Mouse (Mus musculus) limb, embryonic 13.5 days (tissue): Measurements from ENCODE around the gene Vwa7. TPM values are rescaled to one million over a fixed set of nuclear protein-coding genes. Genes with fewer than 3 reads are reported as not detected.
"Not testable (repeated sequence)": the region's sequence is repeated elsewhere in the genome, so short reads cannot be mapped to it uniquely, and the experiment has no call there.

ENCODE experiments used
- ATAC-seq: fragments of 200-750 bp; cut with Nextera tagmentation; 2 replicates; pipeline ENCODE4 v1.8.0; 2017; ENCODE audit warnings: low read depth, moderate number of reproducible peaks, moderate TSS enrichment; ENCODE audit not compliant: low FRiP score
- H3K27ac ChIP-seq: fragments of 300-500 bp; sonication (generic); 2 replicates; pipeline ENCODE4 v1.5.1; 2015; ENCODE audit warnings: inconsistent platforms, mild to moderate bottlenecking, moderate library complexity
- H3K27me3 ChIP-seq: fragments of 300-500 bp; sonication (generic); 2 replicates; pipeline ENCODE4 v1.6.1; 2015; ENCODE audit warnings: mild to moderate bottlenecking, inconsistent platforms
- H3K36me3 ChIP-seq: fragments of 300-500 bp; sonication (generic); 2 replicates; pipeline ENCODE4 v1.6.1; 2015; ENCODE audit warnings: inconsistent platforms, mild to moderate bottlenecking, moderate library complexity
- H3K4me1 ChIP-seq: fragments of 300-500 bp; sonication (generic); 2 replicates; pipeline ENCODE4 v1.6.1; 2015; ENCODE audit warnings: inconsistent platforms
- H3K4me2 ChIP-seq: fragments of 300-500 bp; sonication (generic); replicated peaks from 2 replicates; pipeline ENCODE4 v1.6.1; 2015; ENCODE audit warnings: inconsistent platforms, mild to moderate bottlenecking, moderate library complexity
- H3K4me3 ChIP-seq: fragments of 300-500 bp; sonication (generic); 2 replicates; pipeline ENCODE4 v1.5.1; 2015; ENCODE audit warnings: moderate library complexity, mild to moderate bottlenecking, inconsistent platforms
- H3K9ac ChIP-seq: fragments of 300-500 bp; sonication (generic); 2 replicates; pipeline ENCODE4 v1.6.1; 2015; ENCODE audit warnings: mild to moderate bottlenecking, inconsistent platforms
- H3K9me3 ChIP-seq: fragments of 300-500 bp; sonication (generic); 2 replicates; pipeline ENCODE4 v1.6.1; 2016; ENCODE audit warnings: inconsistent platforms
- WGBS: fragments of 180-500 bp; shearing (Covaris S2); methylation state at CpG from one replicate; pipeline ENCODE4 v1.1.7; 2015; 5-methylcytosine and 5-hydroxymethylcytosine counted together
- polyA plus RNA-seq: library from polyadenylated mRNA; unstranded; fragments of >200 nt; fragmentation: Nextera tagmentation; extraction: Ambion mirVana; gene quantifications from 2 replicates; pipeline ENCODE4 v1.2.1, GENCODE M21; 2015

Gene Vwa7
- polyA plus RNA-seq, 1 experiment from 2014 or later, result 0.17 TPM

DNA sequence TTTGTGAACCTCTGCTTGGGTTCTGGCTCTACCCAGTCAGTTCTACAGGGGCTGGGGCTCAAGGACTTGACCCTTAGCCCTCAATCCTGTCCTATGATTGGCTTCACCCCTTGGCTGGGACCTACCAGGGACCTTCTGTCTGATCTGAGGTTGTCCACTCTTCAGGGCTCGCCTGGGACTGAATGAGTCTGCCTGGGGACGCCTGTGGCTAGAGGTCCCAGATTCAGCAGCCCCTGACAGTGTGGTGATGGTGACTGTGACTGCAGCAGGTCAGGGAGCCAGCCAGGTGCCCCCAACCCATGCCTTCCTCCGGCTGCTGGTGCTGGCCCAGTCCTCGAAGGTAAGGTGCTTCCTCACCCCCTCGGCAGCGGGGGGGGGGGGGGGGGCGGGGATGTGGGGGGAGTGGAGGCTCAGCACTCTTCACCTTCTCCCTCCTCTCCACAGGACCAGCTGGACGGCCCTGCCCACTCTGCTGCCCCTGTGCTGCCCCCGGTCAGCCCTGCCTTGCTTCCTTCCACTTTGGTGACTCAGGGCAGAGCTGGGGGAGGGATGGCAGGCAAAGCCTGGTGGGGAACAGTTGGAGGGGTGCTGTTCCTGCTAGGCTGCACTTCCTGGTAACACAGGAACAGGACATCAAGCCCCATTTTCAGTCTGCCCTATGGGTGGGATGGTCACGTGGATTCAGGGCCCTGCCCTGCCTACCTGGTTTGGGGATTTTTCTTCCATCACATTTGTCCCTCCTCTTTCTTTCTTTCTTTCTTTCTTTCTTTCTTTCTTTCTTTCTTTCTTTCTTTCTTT, 8.5 kb downstream of the Vwa7 start:
- Histone ChIP-seq H3K27me3 (no peaks in the 10 kb centered on the region), H3K9ac (peak overlapping the region; percentile 31; the same call in 1 of the 2 replicates), H3K4me1 (peaks cover 36% of the 10 kb centered on the region), H3K36me3 (no peaks in the 10 kb centered on the region), H3K9me3 (no peaks in the 10 kb centered on the region), H3K27ac (no peak overlapping the region), H3K4me3 (no peak overlapping the region), H3K4me2 (no peak overlapping the region)
- 60% methylated on average over 7 of the region's 10 CpGs for WGBS
- ATAC-seq, result no peak

DNA sequence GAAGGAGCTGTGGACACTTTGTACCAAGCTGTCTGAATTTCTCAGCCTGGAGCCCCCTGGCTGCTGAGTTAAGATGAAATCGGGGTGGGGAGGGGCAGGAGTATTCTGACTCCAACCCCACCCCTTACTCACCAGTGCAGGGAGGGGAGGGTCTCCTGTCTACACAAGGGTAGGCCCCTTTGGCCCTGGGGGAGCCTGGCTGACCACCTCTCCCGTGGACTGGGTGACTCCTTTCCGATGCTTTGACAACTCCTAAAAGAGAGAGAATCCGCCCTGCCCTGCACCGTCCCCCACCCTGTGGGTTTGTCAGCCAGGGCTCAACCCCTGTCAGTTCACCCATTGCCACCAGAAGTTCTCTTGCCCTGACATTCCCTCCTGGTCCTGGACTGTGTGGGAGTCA, 9.8 kb downstream of the Vwa7 start:
- Histone ChIP-seq H3K9ac (peak overlapping the region; percentile 35; the same call in 1 of the 2 replicates), H3K4me2 (peak overlapping the region; percentile 23), H3K4me1 (peaks cover 33% of the 10 kb centered on the region), H3K27me3 (no peaks in the 10 kb centered on the region), H3K4me3 (no peak overlapping the region), H3K27ac (peak overlapping the region; percentile 16; the same call in 1 of the 2 replicates), H3K9me3 (no peaks in the 10 kb centered on the region), H3K36me3 (no peaks in the 10 kb centered on the region)
- 85% methylated on average over 5 of the region's 5 CpGs for WGBS
- ATAC-seq, result no peak

DNA sequence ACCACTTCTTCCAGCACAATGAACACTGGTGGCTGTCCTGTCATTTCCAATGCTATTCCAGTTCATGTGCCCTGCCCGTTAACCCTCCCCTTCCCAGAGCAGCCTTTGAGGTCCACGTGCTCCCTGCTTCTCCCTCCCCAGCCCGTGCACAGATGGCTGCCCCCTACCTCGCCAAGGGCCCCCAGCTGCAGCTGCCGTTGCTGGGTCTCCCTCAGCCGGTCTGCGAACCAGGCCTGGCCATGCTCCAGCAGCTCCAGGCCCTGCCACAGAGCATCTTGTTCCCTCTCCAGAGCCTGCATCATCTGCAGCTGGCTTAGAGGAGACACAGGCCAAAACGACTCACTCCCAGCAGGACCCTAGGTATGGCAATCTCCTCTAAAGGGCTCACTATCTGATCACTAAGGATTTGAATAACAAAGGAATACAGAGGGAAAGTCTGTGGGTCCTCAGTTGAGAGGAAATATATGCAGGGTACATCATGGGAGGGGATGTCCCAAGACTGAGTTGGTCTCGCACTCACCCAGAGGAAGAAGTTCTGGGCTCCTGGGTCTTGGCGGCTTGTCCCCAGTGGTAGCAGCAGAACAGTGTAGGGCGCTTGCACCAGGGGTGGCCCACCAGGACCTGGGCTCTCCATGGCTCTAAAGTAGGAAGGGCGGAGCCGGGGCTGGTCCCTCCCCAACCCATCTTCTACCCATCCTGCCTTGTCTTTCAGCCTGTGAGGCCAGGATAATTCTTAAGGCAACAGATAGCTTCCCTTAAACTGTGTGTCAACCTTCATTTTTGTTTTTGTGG, 11.1 kb downstream of the Vwa7 start, which contains the start of gene Sapcd1:
Gene Sapcd1, minus strand, starts transcription at position 740 of the 792 bp plus-strand sequence.
- no peaks in the 10 kb centered on the region for H3K27me3 ChIP-seq
- H3K27ac ChIP-seq, result peak within 1 kb of the TSS; percentile 74
- H3K9ac ChIP-seq, result peak within 1 kb of the TSS; percentile 50; the same call in 1 of the 2 replicates
- peak within 1 kb of the TSS; percentile 48 for H3K4me2 ChIP-seq
- H3K4me3 ChIP-seq, result peak within 1 kb of the TSS; percentile 13
- peaks cover 27% of the 10 kb centered on the region for H3K4me1 ChIP-seq
- no peaks in the 10 kb centered on the region for H3K36me3 ChIP-seq
- ATAC-seq, result peak; percentile 66
- WGBS, result 32% methylated on average over 13 of the region's 13 CpGs
- H3K9me3 ChIP-seq, result no peaks in the 10 kb centered on the region

DNA sequence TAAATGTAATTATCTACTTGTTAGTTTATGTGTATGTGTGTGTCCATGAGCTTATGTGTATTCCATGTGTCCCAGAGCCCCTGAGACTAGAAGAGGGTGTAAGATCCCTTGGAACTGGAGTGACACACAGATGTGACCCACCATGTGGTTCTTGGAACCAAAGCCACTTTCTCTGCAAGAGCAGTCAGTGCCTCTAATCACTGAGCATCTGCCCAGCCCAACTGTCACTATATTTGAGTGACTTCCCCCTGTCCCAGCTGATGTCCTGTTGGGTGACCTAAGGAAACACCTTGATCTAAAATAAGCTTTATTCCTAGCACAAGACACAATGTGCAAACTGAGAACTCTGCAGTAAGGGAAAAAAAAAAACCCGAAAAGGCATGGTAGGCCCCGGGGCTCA, 11.9 kb downstream of the Vwa7 start:
- no peak for ATAC-seq
- WGBS, result 80% methylated on average over 2 of the region's 2 CpGs
- no peak overlapping the region for H3K4me2 ChIP-seq
- H3K4me3 ChIP-seq, result no peak overlapping the region
- H3K27ac ChIP-seq, result no peak overlapping the region; the same call in 1 of the 2 replicates
- H3K27me3 ChIP-seq, result no peaks in the 10 kb centered on the region
- peaks cover 27% of the 10 kb centered on the region for H3K4me1 ChIP-seq
- no peak overlapping the region for H3K9ac ChIP-seq
- H3K9me3 ChIP-seq, result no peaks in the 10 kb centered on the region
- no peaks in the 10 kb centered on the region for H3K36me3 ChIP-seq

DNA sequence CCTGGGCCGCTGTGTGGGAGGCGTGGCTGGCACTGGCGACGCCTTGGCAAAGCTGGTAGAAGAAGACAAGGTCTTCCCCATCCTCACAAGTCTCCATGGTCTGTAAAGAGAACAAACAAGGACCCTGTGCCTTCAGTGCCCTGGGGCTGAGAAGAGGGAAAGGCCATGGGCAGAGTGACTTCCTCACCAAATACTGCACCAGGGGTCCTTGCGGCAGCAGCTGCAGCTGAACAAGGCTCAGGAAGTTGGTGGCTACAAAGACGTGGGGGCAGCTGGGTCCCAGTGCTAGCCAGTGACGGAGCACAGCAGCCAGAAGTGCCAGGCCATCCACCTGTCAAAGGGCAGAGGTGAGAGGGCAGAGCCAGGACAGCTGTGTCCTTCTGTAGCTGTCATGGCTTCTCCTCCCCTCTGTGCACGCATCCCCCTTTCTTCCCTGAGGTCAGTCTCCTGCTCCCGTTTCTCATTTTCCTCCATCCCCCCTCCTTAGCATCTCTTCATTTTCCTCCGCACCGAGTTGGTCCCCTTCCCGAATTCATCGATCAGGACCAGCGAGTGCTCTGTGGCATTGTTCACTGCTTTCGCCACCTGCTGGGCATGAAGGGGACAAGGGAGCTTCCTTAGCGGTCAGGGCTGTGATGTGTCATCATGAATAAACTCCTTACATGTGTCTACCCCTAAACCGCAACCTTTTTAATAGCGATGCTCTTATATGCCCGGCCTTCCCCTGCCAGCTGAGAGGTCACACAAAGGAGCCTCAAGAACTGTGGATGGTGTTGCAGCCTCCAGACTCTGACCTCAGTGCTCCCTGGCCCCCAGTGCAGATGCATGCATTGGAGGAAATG, 13.5 kb downstream of the Vwa7 start:
- no peaks in the 10 kb centered on the region for H3K36me3 ChIP-seq
- 35% methylated on average over 19 of the region's 19 CpGs for WGBS
- H3K9ac ChIP-seq, result 0 out of 2 replicates have a peak overlapping the region, but pooled peaks have one; percentile 31
- H3K4me2 ChIP-seq, result no peak overlapping the region
- no peak for ATAC-seq
- H3K27ac ChIP-seq, result no peak overlapping the region
- no peak overlapping the region for H3K4me3 ChIP-seq
- no peaks in the 10 kb centered on the region for H3K27me3 ChIP-seq
- H3K9me3 ChIP-seq, result no peaks in the 10 kb centered on the region
- peaks cover 27% of the 10 kb centered on the region for H3K4me1 ChIP-seq

DNA sequence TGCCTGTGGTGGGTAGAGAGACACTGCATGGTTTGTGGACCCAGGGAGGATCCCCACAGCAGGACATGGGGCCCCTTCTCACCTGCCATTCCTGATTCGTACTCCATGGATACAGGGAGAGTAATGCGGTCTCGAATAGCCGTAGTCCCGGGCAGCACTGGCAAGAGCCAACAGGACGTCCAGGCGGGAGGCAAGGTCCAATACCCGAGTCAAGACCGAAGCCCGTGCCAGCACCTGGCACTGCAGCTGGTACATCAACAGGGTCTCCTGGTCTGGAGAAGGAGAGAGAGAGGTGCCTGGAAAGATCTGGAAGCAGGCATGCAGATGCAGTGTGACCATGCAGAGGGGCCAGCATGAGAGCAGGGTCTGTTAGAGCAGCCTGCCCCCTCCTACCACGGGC, 14.9 kb downstream of the Vwa7 start:
- Histone ChIP-seq H3K4me3 (no peak overlapping the region), H3K9me3 (no peaks in the 10 kb centered on the region), H3K27ac (no peak overlapping the region), H3K9ac (no peak overlapping the region), H3K4me2 (no peak overlapping the region), H3K27me3 (no peaks in the 10 kb centered on the region), H3K36me3 (no peaks in the 10 kb centered on the region), H3K4me1 (peaks cover 21% of the 10 kb centered on the region)
- no peak for ATAC-seq
- WGBS, result 88% methylated on average over 11 of the region's 11 CpGs

DNA sequence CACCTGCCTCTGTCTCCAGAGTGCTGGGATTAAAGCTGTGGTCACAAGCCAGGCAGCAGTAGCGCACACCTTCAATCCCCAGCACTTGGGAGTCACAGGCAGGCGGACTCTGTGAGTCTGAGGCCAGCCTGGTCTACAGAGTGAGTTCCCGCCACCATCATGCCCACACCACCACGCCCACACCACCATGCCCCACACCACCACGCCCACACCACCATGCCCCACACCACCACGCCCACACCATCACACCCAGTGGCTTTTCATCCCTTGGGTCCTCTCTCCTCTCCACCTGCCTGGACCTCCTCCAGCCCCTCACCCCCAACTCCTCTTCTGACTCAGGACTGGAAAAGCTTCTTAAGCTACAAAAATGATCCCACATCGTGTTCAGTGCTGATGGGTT, 15.5 kb downstream of the Vwa7 start:
- Histone ChIP-seq H3K27ac (no peak overlapping the region), H3K36me3 (no peaks in the 10 kb centered on the region), H3K4me3 (no peak overlapping the region), H3K4me1 (peaks cover 16% of the 10 kb centered on the region), H3K9me3 (no peaks in the 10 kb centered on the region), H3K9ac (no peak overlapping the region), H3K27me3 (no peaks in the 10 kb centered on the region), H3K4me2 (no peak overlapping the region)
- no peak for ATAC-seq
- WGBS, result 72% methylated on average over 7 of the region's 7 CpGs

DNA sequence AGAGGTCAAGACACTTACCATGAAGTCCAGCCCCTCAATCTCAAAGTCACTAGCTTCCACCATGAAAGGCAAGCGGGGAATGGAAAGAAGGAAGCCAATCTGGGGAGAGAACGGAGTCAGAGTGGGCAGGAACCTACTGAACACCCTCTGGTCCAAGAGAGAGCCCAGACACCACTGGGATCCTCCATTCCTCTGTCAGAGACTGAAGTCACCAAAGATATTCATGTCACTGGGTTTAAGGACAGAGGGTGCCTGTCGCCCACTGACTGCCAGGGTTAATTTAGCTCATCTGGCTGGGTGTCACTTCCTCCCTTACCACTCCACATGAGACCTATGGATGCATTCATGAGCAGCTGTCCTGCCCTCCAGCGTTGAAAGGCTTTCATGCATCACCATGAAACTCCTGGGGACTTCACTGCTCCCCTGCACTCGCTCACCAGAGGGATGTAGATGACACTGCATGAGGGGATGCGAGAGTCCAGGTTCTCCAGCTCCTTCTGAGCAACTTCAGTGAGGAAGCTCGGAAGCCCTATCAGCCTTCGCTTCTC, 16.0 kb downstream of the Vwa7 start:
- Histone ChIP-seq H3K4me2 (no peak overlapping the region), H3K4me3 (no peak overlapping the region), H3K36me3 (no peaks in the 10 kb centered on the region), H3K27me3 (no peaks in the 10 kb centered on the region), H3K27ac (no peak overlapping the region), H3K9ac (no peak overlapping the region), H3K9me3 (no peaks in the 10 kb centered on the region), H3K4me1 (peaks cover 13% of the 10 kb centered on the region)
- no peak for ATAC-seq
- 73% methylated on average over 8 of the region's 8 CpGs for WGBS

DNA sequence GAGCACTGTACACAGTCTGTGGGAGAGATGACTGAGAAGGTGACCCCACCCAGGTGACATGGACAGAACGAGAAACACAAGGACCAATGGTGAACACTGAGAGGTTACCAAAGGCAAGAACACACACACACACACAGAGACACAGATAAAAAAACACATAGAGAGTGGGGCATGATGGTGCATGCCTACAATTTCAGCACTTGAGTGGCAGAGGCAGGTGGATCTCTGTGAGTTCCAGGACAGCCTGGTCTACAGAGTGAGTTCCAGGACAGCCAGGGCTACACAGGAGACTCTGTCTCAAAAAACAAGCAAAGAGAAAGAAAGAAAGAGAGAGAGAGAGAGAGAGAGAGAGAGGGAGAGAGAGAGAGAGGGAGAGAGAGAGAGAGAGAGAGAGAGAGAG, 17.3 kb downstream of the Vwa7 start:
- not testable (repeated sequence) for H3K27ac ChIP-seq, H3K27me3 ChIP-seq, H3K9ac ChIP-seq, H3K4me2 ChIP-seq, H3K4me3 ChIP-seq, H3K9me3 ChIP-seq, H3K36me3 ChIP-seq, H3K4me1 ChIP-seq, ATAC-seq
- WGBS, result 74% methylated on average over 1 of the region's 1 CpGs

DNA sequence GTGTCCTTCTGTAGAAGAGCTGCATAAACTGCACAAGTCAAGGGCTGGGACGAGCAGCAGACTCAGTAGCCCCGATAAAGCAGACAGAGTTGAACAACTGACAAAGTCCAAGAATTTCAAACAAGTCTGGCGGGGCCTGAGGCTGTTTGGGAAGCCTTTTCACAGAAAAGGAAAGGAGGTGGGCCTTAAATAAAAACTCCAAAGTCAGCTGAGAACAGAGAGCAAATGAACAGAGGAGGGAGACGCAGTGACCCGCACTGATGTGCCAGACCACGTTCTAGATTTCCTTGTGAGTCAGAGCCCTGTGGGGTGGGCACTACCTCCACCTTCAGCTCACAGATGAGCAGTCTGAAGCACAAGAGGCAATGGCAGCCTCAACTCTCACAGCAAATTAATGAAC, 18.5 kb downstream of the Vwa7 start:
- H3K4me1 ChIP-seq, result peaks cover 3% of the 10 kb centered on the region
- H3K27me3 ChIP-seq, result no peaks in the 10 kb centered on the region
- H3K36me3 ChIP-seq, result no peaks in the 10 kb centered on the region
- WGBS, result 76% methylated on average over 6 of the region's 6 CpGs
- H3K4me2 ChIP-seq, result no peak overlapping the region
- ATAC-seq, result no peak
- H3K9ac ChIP-seq, result no peak overlapping the region
- H3K27ac ChIP-seq, result no peak overlapping the region
- no peaks in the 10 kb centered on the region for H3K9me3 ChIP-seq
- no peak overlapping the region for H3K4me3 ChIP-seq

DNA sequence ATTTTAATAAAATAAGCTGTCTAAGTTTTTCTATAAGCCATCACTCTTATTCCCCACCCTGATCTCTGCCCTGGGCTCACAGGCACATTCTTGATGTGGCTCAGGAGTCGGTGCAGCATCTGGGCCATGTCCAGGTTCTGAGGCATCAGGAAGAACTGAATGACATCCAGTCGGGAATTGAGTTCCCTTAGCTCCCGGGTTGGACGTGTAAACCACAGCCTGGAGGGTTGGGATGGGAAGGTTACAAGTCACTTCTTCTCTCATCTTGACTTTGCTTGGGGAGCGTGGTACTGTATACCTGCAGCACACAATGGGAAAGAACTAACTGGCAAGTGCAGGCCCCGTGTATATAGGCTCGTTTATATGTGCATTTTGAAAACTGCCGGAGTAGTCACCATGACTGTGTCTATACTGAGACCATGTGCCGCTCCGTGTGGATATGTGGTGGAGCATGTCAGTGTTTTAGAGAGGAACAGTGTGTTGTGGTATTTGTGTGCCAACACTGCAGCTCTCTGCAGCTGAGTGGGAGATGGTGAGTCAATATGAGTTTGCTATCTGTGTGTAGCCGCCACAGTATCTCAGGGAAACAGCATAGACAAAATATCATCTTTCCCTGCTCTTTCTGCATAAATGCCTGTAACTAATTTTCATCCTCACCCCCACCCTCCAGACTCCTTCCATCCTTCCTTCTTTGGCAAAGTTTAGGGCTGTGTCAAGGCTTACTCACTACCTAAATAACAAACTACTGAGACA, 22.9 kb downstream of the Vwa7 start:
- no peak overlapping the region for H3K4me2 ChIP-seq
- no peaks in the 10 kb centered on the region for H3K4me1 ChIP-seq
- WGBS, result 84% methylated on average over 11 of the region's 11 CpGs
- no peak overlapping the region for H3K27ac ChIP-seq
- H3K36me3 ChIP-seq, result no peaks in the 10 kb centered on the region
- H3K9ac ChIP-seq, result no peak overlapping the region
- no peak overlapping the region for H3K4me3 ChIP-seq
- no peaks in the 10 kb centered on the region for H3K9me3 ChIP-seq
- no peaks in the 10 kb centered on the region for H3K27me3 ChIP-seq
- no peak for ATAC-seq
